Mouse (Mus musculus): Measurements from ENCODE around the gene Kif3b. TPM values are rescaled to one million over a fixed set of nuclear protein-coding genes. Genes with fewer than 3 reads are reported as not detected.

Kif3b gene
- polyA plus RNA-seq, 1 experiment from 2014 or later, result 6.0 TPM

DNA sequence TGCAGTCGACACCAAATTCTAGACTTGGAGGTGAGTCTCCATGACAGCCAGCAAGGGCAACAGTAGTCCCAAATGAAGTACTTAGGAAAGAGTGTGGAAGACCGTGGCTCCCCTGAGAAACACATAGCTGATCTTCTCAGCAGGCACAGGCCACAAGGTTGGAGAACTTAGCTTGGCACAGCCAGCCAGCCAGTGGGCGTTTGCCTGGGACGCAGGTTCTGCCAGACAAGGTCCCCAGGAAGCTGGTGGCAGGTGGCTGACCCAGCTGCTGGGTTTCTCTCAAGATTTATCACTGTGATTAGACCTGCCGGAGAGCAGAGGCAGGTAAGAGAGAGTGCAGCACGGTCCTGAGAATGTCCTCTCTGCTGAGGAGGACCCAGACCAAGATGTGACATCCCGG is 17.4 kb downstream of the Kif3b start:
- no peak overlapping the region for H3K4me3 ChIP-seq (replicated peaks; ENCODE audit: low read depth, low read length)
- H3K9ac ChIP-seq (ENCODE audit: low read depth, low read length), result no peak overlapping the region
- ATAC-seq (replicated peaks; ENCODE audit: low FRiP score, low read depth), result no peak
- no peak overlapping the region for H3K4me2 ChIP-seq (ENCODE audit: low read length)
- no peak for DNase-seq (ENCODE audit: low spot score)
- no peak overlapping the region for H3K27ac ChIP-seq
- 0 out of 2 replicates have a peak, but pooled peaks cover 3% of the 10 kb centered on the region for H3K4me1 ChIP-seq (replicated peaks; ENCODE audit: insufficient read depth, low read length)
- H3K9me3 ChIP-seq (replicated peaks; ENCODE audit: low read length), result no peaks in the 10 kb centered on the region
- no peaks in the 10 kb centered on the region for H3K27me3 ChIP-seq (ENCODE audit: insufficient read depth, low read length)
- H3K36me3 ChIP-seq (ENCODE audit: insufficient read depth, low read length), result no peaks in the 10 kb centered on the region
- 54% methylated on average over 7 of the region's 7 CpGs for WGBS
- no peak for TF ChIP-seq CTCF (IDR thresholded peaks at IDR 0.05; ENCODE audit: low read depth)

DNA sequence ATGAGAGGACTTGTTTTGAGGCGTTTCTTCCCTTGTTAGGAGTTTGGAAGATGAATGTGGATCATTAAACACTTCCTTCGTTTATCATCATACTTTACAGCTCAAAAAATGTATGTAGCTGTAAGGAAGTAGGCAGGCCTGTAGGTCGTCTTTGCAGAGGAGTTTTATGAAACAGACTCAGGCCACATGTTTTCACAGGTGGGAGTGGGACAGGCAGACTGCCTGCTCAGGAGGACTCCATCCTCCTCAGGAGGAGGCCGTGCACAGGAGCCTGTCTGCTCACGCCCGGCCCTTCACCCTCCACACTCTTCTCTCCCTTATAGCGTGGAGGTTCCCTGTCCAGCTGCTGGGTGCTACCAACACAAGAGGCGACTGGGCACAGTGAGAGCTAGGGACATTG is 17.9 kb downstream of the Kif3b start:
- TF ChIP-seq CTCF (IDR thresholded peaks at IDR 0.05; ENCODE audit: low read depth), result no peak
- DNase-seq (ENCODE audit: low spot score) (no peak), ATAC-seq (replicated peaks; ENCODE audit: low FRiP score, low read depth) (no peak)
- Histone ChIP-seq H3K27ac (no peak overlapping the region), H3K4me3 (replicated peaks; ENCODE audit: low read depth, low read length) (no peak overlapping the region), H3K27me3 (ENCODE audit: insufficient read depth, low read length) (no peaks in the 10 kb centered on the region), H3K9me3 (replicated peaks; ENCODE audit: low read length) (no peaks in the 10 kb centered on the region), H3K36me3 (ENCODE audit: insufficient read depth, low read length) (no peaks in the 10 kb centered on the region), H3K4me2 (ENCODE audit: low read length) (no peak overlapping the region), H3K4me1 (replicated peaks; ENCODE audit: insufficient read depth, low read length) (0 out of 2 replicates have a peak, but pooled peaks cover 3% of the 10 kb centered on the region), H3K9ac (ENCODE audit: low read depth, low read length) (no peak overlapping the region)
- 45% methylated on average over 8 of the region's 8 CpGs for WGBS

- no peak overlapping the region for H3K9ac ChIP-seq (ENCODE audit: low read depth, low read length)
- ATAC-seq (replicated peaks; ENCODE audit: low FRiP score, low read depth), result no peak
These were observed 19.0 kb downstream of the Kif3b start for GRCm38 (mm10) chr2:153310228-153310627.

DNA sequence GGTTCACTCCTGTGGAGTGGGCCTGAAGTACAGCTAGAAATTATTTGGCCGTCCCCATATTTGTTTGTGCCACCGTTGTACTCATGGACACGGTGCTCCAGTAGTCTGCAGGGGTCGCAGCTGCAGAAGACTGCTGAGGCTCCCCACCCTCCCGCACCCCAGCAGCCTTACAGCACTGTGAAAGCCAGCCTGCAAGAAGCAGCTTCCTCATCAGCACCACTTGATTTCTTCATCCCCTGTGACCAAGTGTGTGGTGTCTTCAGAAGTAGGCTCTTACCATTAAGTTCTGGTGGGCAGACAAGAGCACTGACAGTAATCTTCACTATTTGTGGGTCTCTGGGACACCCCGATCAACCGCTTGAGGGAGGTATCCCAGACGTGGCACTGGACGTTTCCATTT is 21.7 kb downstream of the Kif3b start:
- no peaks in the 10 kb centered on the region for H3K27me3 ChIP-seq (ENCODE audit: insufficient read depth, low read length)
- no peaks in the 10 kb centered on the region for H3K4me1 ChIP-seq (replicated peaks; ENCODE audit: insufficient read depth, low read length)
- no peak overlapping the region for H3K4me3 ChIP-seq (replicated peaks; ENCODE audit: low read depth, low read length)
- no peak for TF ChIP-seq CTCF (IDR thresholded peaks at IDR 0.05; ENCODE audit: low read depth)
- WGBS, result 85% methylated on average over 9 of the region's 9 CpGs
- no peak overlapping the region for H3K4me2 ChIP-seq (ENCODE audit: low read length)
- DNase-seq (ENCODE audit: low spot score), result no peak
- ATAC-seq (replicated peaks; ENCODE audit: low FRiP score, low read depth), result no peak
- H3K9me3 ChIP-seq (replicated peaks; ENCODE audit: low read length), result no peaks in the 10 kb centered on the region
- H3K27ac ChIP-seq, result no peak overlapping the region
- H3K36me3 ChIP-seq (ENCODE audit: insufficient read depth, low read length), result peaks cover 16% of the 10 kb centered on the region; the same call in 1 of the 2 replicates
- no peak overlapping the region for H3K9ac ChIP-seq (ENCODE audit: low read depth, low read length)

More at GRCm38 (mm10) chr2:153310228-153310627, 19.0 kb downstream of the Kif3b start:
- no peaks in the 10 kb centered on the region for H3K27me3 ChIP-seq (ENCODE audit: insufficient read depth, low read length)
- WGBS, result 69% methylated on average over 6 of the region's 6 CpGs
- H3K36me3 ChIP-seq (ENCODE audit: insufficient read depth, low read length), result 0 out of 2 replicates have a peak, but pooled peaks cover 3% of the 10 kb centered on the region
- H3K9me3 ChIP-seq (replicated peaks; ENCODE audit: low read length), result no peaks in the 10 kb centered on the region
- H3K4me2 ChIP-seq (ENCODE audit: low read length), result no peak overlapping the region
- no peak for TF ChIP-seq CTCF (IDR thresholded peaks at IDR 0.05; ENCODE audit: low read depth)
- H3K4me1 ChIP-seq (replicated peaks; ENCODE audit: insufficient read depth, low read length), result 0 out of 2 replicates have a peak, but pooled peaks cover 1% of the 10 kb centered on the region
- H3K27ac ChIP-seq, result no peak overlapping the region
- peak; percentile 16 for DNase-seq (ENCODE audit: low spot score)
- H3K4me3 ChIP-seq (replicated peaks; ENCODE audit: low read depth, low read length), result no peak overlapping the region

GRCm38 (mm10) chr2:153318408-153318807 is 27.2 kb downstream of the Kif3b start:
- WGBS, result 89% methylated on average over 4 of the region's 4 CpGs
- Histone ChIP-seq H3K9ac (ENCODE audit: low read depth, low read length) (no peak overlapping the region), H3K9me3 (replicated peaks; ENCODE audit: low read length) (no peaks in the 10 kb centered on the region), H3K4me2 (ENCODE audit: low read length) (no peak overlapping the region), H3K27ac (0 out of 2 replicates have a peak overlapping the region, but pooled peaks have one; percentile 11), H3K4me3 (replicated peaks; ENCODE audit: low read depth, low read length) (no peak overlapping the region), H3K36me3 (ENCODE audit: insufficient read depth, low read length) (peaks cover 25% of the 10 kb centered on the region), H3K4me1 (replicated peaks; ENCODE audit: insufficient read depth, low read length) (no peaks in the 10 kb centered on the region), H3K27me3 (ENCODE audit: insufficient read depth, low read length) (no peaks in the 10 kb centered on the region)
- TF ChIP-seq CTCF (IDR thresholded peaks at IDR 0.05; ENCODE audit: low read depth), result no peak
- ATAC-seq (replicated peaks; ENCODE audit: low FRiP score, low read depth) (no peak), DNase-seq (ENCODE audit: low spot score) (no peak)

DNA sequence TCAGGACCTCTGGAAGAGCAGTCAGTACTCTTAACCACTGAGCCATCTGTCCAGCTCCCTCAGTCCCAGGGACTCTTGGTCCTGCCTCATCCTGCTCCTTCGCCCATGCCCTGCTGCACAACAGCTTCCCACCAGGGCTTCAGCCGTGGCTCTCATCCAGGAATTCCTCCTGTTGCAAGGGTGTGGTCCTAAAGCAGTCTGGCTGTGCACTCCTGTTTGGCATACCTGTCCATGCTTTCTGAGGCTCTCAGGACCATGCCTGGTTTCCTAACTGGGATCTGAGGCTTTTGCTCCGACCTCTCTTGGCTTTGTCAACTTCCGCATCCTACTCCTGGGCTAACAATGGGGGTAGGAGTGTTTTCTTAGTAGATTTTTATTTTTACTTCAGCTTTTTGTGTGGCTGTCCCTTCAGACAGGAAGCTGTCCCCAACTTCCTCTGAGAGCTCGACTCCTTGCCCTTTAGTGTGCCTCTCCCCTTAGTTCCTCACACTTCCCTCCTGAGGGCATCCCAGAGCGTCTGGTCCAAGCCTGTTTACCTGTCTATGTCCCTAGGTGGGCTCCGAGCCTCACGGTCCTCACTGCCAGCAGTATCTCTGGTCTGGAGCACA is 27.9 kb downstream of the Kif3b start:
- H3K27ac ChIP-seq, result no peak overlapping the region
- no peaks in the 10 kb centered on the region for H3K9me3 ChIP-seq (replicated peaks; ENCODE audit: low read length)
- no peaks in the 10 kb centered on the region for H3K4me1 ChIP-seq (replicated peaks; ENCODE audit: insufficient read depth, low read length)
- H3K4me3 ChIP-seq (replicated peaks; ENCODE audit: low read depth, low read length), result no peak overlapping the region
- 71% methylated on average over 8 of the region's 8 CpGs for WGBS
- ATAC-seq (replicated peaks; ENCODE audit: low FRiP score, low read depth) (no peak), DNase-seq (ENCODE audit: low spot score) (no peak)
- no peak overlapping the region for H3K9ac ChIP-seq (ENCODE audit: low read depth, low read length)
- no peak for TF ChIP-seq CTCF (IDR thresholded peaks at IDR 0.05; ENCODE audit: low read depth)
- no peaks in the 10 kb centered on the region for H3K27me3 ChIP-seq (ENCODE audit: insufficient read depth, low read length)
- H3K36me3 ChIP-seq (ENCODE audit: insufficient read depth, low read length), result peaks cover 32% of the 10 kb centered on the region
- H3K4me2 ChIP-seq (ENCODE audit: low read length), result no peak overlapping the region
